Mouse (Mus musculus) heart, adult 2 months (tissue): ENCODE data around the gene Fxyd7. TPM values are rescaled to one million over a fixed set of nuclear protein-coding genes. Genes with fewer than 3 reads are reported as not detected.

Source experiments
- DNase-seq, 2 experiments: peaks; one replicate each; pipeline ENCODE4 v3.0.0; 2021
- H3K27ac ChIP-seq: fragments of 200-600 bp; 2 replicates; pipeline ENCODE4 v1.8.1; 2022
- H3K27me3 ChIP-seq: fragments of 200-500 bp; 2 replicates; pipeline ENCODE4 v1.6.1; 2012; ENCODE audit warnings: mild to moderate bottlenecking, low read length, inconsistent platforms, mixed read lengths; ENCODE audit not compliant: control insufficient read depth, insufficient read depth
- H3K36me3 ChIP-seq: fragments of 200-500 bp; 2 replicates; pipeline ENCODE4 v1.6.1; 2012; ENCODE audit warnings: low read length, inconsistent platforms; ENCODE audit not compliant: control insufficient read depth, insufficient read depth
- H3K4me1 ChIP-seq: fragments of 200-500 bp; 2 replicates; pipeline ENCODE4 v1.6.1; 2011; ENCODE audit warnings: low read length; ENCODE audit not compliant: control insufficient read depth, insufficient read depth
- H3K4me3 ChIP-seq: fragments of 200-600 bp; 2 replicates; pipeline ENCODE4 v1.8.1; 2022
- H3K79me2 ChIP-seq: fragments of 200-500 bp; replicated peaks from 2 replicates; pipeline ENCODE4 v1.6.1; 2012; ENCODE audit warnings: mild to moderate bottlenecking, inconsistent platforms, low read length, moderate library complexity, mixed read lengths; ENCODE audit not compliant: control insufficient read depth, insufficient read depth
- H3K9ac ChIP-seq: fragments of 200-500 bp; 2 replicates; pipeline ENCODE4 v1.6.1; 2012; ENCODE audit warnings: low read depth, mild to moderate bottlenecking, control low read depth, inconsistent platforms, low read length, mixed read lengths
- CTCF ChIP-seq: fragments of 200-600 bp; IDR thresholded peaks from 2 replicates; pipeline ENCODE4 v1.8.1; 2022; ENCODE audit warnings: antibody characterized with exemption, mild to moderate bottlenecking, moderate library complexity
- EP300 ChIP-seq: fragments of 200-500 bp; IDR thresholded peaks from 2 replicates; pipeline ENCODE4 v1.6.1; 2011; ENCODE audit warnings: low read depth, low read length, control low read depth; ENCODE audit not compliant: insufficient read depth
- POLR2A ChIP-seq: fragments of 200-500 bp; IDR thresholded peaks from 2 replicates; pipeline ENCODE4 v1.6.1; 2011; ENCODE audit warnings: mild to moderate bottlenecking, low read depth, low read length, control low read depth; ENCODE audit not compliant: insufficient read depth
- WGBS: fragments of 180-500 bp; shearing (Covaris S2); methylation state at CpG from one replicate; pipeline ENCODE4 v1.1.7; 2018; 5-methylcytosine and 5-hydroxymethylcytosine counted together
- intact Hi-C: fragments of 180-260 bp; cut with DNase I; formaldehyde crosslinking; loops from one replicate; pipeline ENCODE4 v1.15.1; 2025
- polyA plus RNA-seq: library from polyadenylated mRNA; depleted of rRNA; stranded (reverse); fragments of >200 nt; gene quantifications from 2 replicates; pipeline ENCODE4 v1.2.3, GENCODE M21; 2012
- total RNA-seq, 2 experiments: library from RNA; stranded (reverse); gene quantifications; 2 replicates each; pipeline ENCODE4 v1.2.3; 2021

Fxyd7 gene
- total and polyA plus RNA-seq, 3 experiments: 0.63 to 3.4 (median 1.5) TPM

DNA sequence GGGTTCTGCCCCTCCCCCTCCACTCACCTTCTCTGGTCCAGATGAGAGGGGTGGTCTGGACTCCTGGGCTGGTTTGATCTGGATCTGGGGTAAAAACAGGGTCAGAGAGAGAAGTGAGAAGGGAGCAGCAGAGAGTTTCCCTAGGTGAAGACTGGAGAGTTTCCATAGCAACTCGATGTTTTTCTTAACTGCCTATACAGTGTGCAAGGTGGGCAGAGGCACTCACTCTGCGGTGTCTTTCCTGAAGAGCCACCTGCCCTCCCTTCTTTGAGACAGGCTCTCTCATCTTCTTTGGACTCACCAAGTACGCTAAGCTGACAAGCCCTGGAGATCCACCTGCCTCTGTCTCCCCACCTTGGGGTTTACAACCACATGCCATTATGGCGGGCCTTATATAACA lies 12.3 kb downstream of the Fxyd7 start:
- no peak for TF ChIP-seq CTCF
- TF ChIP-seq POLR2A: no peak
- TF ChIP-seq EP300: no peak
- H3K9ac ChIP-seq: no peak overlapping the region
- intact Hi-C loops: no loop called here
- H3K36me3 ChIP-seq: no peaks in the 10 kb centered on the region
- H3K27ac ChIP-seq: no peak overlapping the region
- 95% methylated on average over 4 of the region's 4 CpGs for WGBS
- H3K27me3 ChIP-seq: no peaks in the 10 kb centered on the region
- no peak for DNase-seq
- H3K4me1 ChIP-seq: peaks cover 2% of the 10 kb centered on the region
- H3K4me3 ChIP-seq: no peak overlapping the region
- H3K79me2 ChIP-seq: no peaks in the 10 kb centered on the region

DNA sequence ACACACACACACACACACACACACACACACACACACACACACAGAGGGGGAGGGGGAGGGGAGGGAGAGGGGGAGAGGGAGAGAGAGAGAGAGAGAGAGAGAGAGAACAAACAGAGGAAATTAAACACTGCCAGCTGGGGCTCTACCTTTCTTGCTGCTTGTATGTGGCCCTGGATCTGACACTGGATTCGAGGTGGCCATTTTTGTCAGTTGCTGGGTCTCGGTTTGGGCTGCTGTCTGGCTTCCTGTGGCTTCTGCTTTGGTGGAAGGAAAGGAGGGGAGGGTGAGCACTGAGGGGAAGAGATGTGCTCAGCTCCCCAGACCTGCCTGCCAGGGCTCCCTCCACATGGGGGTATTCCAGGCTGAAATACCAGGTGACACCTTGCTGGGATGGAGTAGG lies 13.6 kb downstream of the Fxyd7 start:
- Histone ChIP-seq H3K79me2 (no peaks in the 10 kb centered on the region), H3K27ac (no peak overlapping the region), H3K36me3 (no peaks in the 10 kb centered on the region), H3K27me3 (no peaks in the 10 kb centered on the region), H3K4me1 (peaks cover 7% of the 10 kb centered on the region), H3K9ac (no peak overlapping the region), H3K4me3 (no peak overlapping the region)
- intact Hi-C loops: no loop called here
- no peak for TF ChIP-seq EP300
- WGBS: 49% methylated on average over 2 of the region's 2 CpGs
- no peak for DNase-seq

DNA sequence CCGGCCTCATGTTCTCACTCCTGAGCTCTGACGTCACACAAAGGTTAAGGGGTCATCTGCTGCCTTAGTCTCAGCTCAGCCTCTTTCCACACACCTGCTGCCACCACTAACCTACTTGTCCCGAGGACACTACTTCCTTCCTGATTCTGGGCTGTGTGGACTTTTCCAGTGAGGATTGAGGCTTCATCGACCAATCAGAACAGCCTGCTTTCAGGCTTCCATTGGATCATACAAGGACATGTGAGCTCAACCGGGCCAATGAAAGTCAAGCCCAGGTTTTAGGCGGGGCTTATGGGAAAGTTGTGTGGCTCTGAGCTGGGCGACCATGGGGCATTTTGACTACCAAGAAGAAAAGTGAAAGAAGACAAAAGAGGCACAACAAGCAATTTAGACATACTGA lies 14.3 kb downstream of the Fxyd7 start:
- Histone ChIP-seq H3K4me3 (no peak overlapping the region), H3K4me1 (peaks cover 5% of the 10 kb centered on the region), H3K9ac (no peak overlapping the region), H3K79me2 (no peaks in the 10 kb centered on the region), H3K27ac (no peak overlapping the region), H3K27me3 (no peaks in the 10 kb centered on the region), H3K36me3 (no peaks in the 10 kb centered on the region)
- 74% methylated on average over 7 of the region's 7 CpGs for WGBS
- intact Hi-C loops: no loop called here
- no peak for TF ChIP-seq EP300
- TF ChIP-seq CTCF: no peak
- TF ChIP-seq POLR2A: no peak
- no peak for DNase-seq

DNA sequence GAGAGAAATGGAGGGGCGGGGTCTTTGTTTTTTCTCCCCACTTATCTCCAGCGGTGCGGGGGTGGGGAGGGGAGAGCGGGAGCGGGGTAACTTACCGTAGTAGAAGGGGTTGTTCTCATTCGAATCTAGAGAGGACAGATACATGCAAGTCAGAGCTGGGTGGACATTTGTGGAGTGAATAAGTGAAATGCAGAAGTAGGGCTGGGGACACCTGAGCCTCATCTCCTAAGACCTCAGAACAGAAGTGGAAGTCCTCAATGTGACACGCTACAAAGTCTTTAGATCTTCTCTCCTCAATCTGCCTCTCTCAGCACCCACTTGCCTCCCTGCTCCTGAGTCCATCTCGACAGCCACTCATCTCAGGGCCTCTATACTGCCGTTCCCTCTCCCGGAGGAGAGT lies 16.0 kb downstream of the Fxyd7 start:
- 83% methylated on average over 11 of the region's 11 CpGs for WGBS
- Histone ChIP-seq H3K4me3 (no peak overlapping the region), H3K79me2 (no peaks in the 10 kb centered on the region), H3K4me1 (peaks cover 5% of the 10 kb centered on the region), H3K27ac (no peak overlapping the region), H3K9ac (no peak overlapping the region), H3K36me3 (no peaks in the 10 kb centered on the region), H3K27me3 (no peaks in the 10 kb centered on the region)
- TF ChIP-seq EP300 (no peak), POLR2A (no peak), CTCF (no peak)
- intact Hi-C loops: no loop called here
- DNase-seq: no peak

DNA sequence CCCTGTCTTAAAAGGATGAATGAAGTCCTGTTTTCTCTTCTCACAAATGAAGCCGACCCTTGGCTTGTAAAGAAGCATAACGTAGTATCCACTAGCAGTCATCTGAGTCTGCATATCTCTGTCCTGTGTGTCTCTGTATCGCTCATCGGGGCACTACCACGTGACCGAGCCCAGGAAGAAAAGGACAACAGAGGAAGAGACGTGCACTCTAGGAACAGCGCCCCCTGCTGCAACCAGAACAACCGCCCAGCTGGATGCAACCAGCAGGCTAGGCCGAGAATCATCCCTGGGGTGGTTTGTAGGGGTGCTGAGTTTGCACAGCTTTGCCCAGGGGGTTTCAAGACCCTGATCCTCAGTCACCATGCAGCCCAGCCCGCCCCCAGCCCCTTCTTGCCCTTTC lies 16.5 kb downstream of the Fxyd7 start:
- H3K9ac ChIP-seq: no peak overlapping the region
- H3K4me1 ChIP-seq: peaks cover 5% of the 10 kb centered on the region
- intact Hi-C loops: no loop called here
- H3K4me3 ChIP-seq: no peak overlapping the region
- no peaks in the 10 kb centered on the region for H3K27me3 ChIP-seq
- no peaks in the 10 kb centered on the region for H3K36me3 ChIP-seq
- no peak overlapping the region for H3K27ac ChIP-seq
- 64% methylated on average over 11 of the region's 11 CpGs for WGBS
- H3K79me2 ChIP-seq: no peaks in the 10 kb centered on the region
- DNase-seq: peak; percentile 27 to 32
- TF ChIP-seq CTCF (peak; percentile 50), POLR2A (no peak)

DNA sequence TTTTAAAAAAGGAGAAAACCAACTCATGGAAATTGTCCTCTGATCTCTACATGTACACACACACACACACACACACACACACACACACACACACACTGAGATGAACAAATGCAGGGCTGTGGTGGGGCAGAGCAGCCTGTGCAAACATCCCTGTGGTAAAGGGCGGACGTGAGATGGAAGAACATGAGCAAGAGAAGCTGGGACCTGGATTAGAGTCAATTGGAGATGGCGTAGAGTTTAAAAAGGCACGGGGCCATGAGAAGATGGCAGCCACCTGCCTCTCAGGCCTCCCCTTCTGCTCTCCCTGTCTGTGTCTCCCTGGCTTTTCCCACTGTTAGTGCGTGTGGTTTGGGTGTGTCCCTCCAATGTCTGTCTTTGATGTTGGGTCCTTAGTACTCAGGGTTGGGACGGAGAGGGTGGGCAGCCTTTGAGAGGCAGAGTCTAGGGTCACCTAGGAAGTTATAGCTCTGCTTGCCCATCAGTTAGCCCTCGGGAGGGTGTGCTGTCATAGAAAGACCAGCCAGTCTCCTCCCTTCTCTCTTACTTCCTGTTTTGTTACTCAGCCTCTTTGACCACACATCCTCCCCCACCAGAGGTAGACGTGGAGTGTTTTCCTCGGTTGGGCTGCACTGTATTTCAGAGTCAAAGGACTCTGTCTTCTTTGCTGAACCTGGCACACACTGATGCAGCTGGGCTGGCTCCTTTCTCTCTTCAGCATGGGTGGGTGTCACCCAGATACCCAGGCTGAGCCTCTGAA lies 17.7 kb downstream of the Fxyd7 start:
- TF ChIP-seq CTCF (no peak), POLR2A (no peak), EP300 (no peak)
- Histone ChIP-seq H3K9ac (no peak overlapping the region; the same call in 1 of the 2 replicates), H3K4me3 (no peak overlapping the region), H3K79me2 (no peaks in the 10 kb centered on the region), H3K4me1 (peaks cover 5% of the 10 kb centered on the region), H3K27ac (peak overlapping the region; percentile 17; the same call in 1 of the 2 replicates), H3K27me3 (no peaks in the 10 kb centered on the region), H3K36me3 (no peaks in the 10 kb centered on the region)
- intact Hi-C loops: no loop called here
- peak in 1 of 2 experiments; percentile 44 for DNase-seq
- WGBS: 56% methylated on average over 9 of the region's 9 CpGs

DNA sequence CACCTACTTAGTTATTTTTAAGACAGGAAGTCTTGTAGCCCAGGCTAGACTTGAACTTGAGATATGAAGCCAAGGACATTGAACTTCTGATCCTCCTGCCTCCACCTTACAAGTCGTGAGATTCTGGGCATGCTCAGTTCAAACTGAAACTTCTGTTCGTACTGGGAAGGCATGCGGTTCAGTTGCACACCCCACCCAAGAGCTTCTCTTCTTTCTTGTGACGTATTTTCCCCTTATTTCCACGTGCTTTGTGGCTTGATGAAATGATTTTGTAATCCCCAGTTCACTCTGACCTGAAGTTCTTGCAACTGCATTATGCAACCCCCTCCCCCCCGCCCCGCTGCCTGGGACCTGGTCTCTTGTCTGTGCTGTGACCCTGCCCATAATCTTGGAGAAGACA lies 19.5 kb downstream of the Fxyd7 start:
- 84% methylated on average over 7 of the region's 7 CpGs for WGBS
- DNase-seq: no peak
- no peak for TF ChIP-seq CTCF
- no peak for TF ChIP-seq POLR2A
- no peak for TF ChIP-seq EP300
- intact Hi-C loops: no loop called here
- Histone ChIP-seq H3K4me1 (peaks cover 5% of the 10 kb centered on the region), H3K27ac (no peak overlapping the region), H3K27me3 (no peaks in the 10 kb centered on the region), H3K4me3 (no peak overlapping the region), H3K36me3 (no peaks in the 10 kb centered on the region), H3K79me2 (no peaks in the 10 kb centered on the region), H3K9ac (no peak overlapping the region)
